10 mouse cellular contexts compared by ENCODE assay signal in genomic region chr11:103118866-103119265, GRCm38 (mm10). TPM values are rescaled to one million over a fixed set of nuclear protein-coding genes. Genes with fewer than 3 reads are reported as not detected.
DNase-seq lines count a peak whose midpoint lies in the region; ATAC-seq and TF ChIP-seq lines count a peak whose summit lies in the region.
"Had no signal": no experiment of that assay in that cellular context is flagged by ENCODE, and none has a peak within 500 bp of the region (broad histone marks: within the 10 kb centered on the region; RNA-seq: fewer than 3 reads in every experiment).

No protein-coding gene starts in this region.

- peak overlapping the region; percentile 71; the same call in 1 of the 2 replicates for H3K4me3 ChIP-seq in heart, postnatal 0 days (ENCODE audit: low read depth, low read length)
- no peak overlapping the region for H3K4me3 ChIP-seq in MEL (ENCODE audit: control insufficient read depth in 1 of 2, insufficient read depth in 1 of 2, low read depth in 2 of 2, low read length in 2 of 2)
- H3K4me3 ChIP-seq in forebrain, embryonic 16.5 days (replicated peaks; ENCODE audit: low read length): no peak overlapping the region
- no peak overlapping the region for H3K4me3 ChIP-seq in liver, postnatal 0 days (ENCODE audit: low read depth, low read length)

- no peaks in the 10 kb centered on the region for H3K27me3 ChIP-seq in heart, postnatal 0 days (ENCODE audit: control insufficient read depth, insufficient read depth, low read length)
- H3K27me3 ChIP-seq in MEL (ENCODE audit: control insufficient read depth in 1 of 2, insufficient read depth in 2 of 2, low read length in 2 of 2): no peaks in the 10 kb centered on the region
- H3K27me3 ChIP-seq in forebrain, embryonic 16.5 days (replicated peaks; ENCODE audit: control insufficient read depth, insufficient read depth, low read length): no peaks in the 10 kb centered on the region; the same call in 1 of the 2 replicates
- no peaks in the 10 kb centered on the region for H3K27me3 ChIP-seq in liver, postnatal 0 days (ENCODE audit: insufficient read depth, low read length)

- peak overlapping the region; percentile 98; the same call in 1 of the 2 replicates for H3K4me2 ChIP-seq in heart, postnatal 0 days (ENCODE audit: low read depth, low read length)
- peak overlapping the region; percentile 82 for H3K4me2 ChIP-seq in forebrain, embryonic 16.5 days (ENCODE audit: low read length)
- H3K4me2 ChIP-seq in liver, postnatal 0 days (ENCODE audit: low read depth, low read length): peak overlapping the region; percentile 87

- H3K36me3 ChIP-seq in heart, postnatal 0 days (replicated peaks; ENCODE audit: control insufficient read depth, insufficient read depth, low read length): no peaks in the 10 kb centered on the region
- peaks cover 0 to 13% of the 10 kb centered on the region in 2 experiments; a peak in 2 of 4 replicates for H3K36me3 ChIP-seq in MEL (ENCODE audit: control insufficient read depth in 1 of 2, insufficient read depth in 2 of 2, low read length in 2 of 2)
- H3K36me3 ChIP-seq in forebrain, embryonic 16.5 days (ENCODE audit: control insufficient read depth, insufficient read depth): no peaks in the 10 kb centered on the region
- no peaks in the 10 kb centered on the region for H3K36me3 ChIP-seq in liver, postnatal 0 days (replicated peaks; ENCODE audit: insufficient read depth, low read length)

- TF ChIP-seq CTCF in heart, postnatal 0 days (IDR thresholded peaks at IDR 0.05; ENCODE audit: low read depth): no peak
- TF ChIP-seq CTCF in MEL (IDR thresholded peaks at IDR 0.05 in 2 of 3, conservative IDR thresholded peaks at IDR 0.05 in 1 of 3; ENCODE audit: control insufficient read depth in 1 of 3, insufficient read depth in 1 of 3, low read depth in 2 of 3, low read length in 3 of 3, poor library complexity in 1 of 3, severe bottlenecking in 1 of 3): no peak
- no peak for TF ChIP-seq CTCF in liver, postnatal 0 days (IDR thresholded peaks at IDR 0.05; ENCODE audit: low read depth)

- H3K4me1 ChIP-seq in heart, postnatal 0 days (ENCODE audit: control insufficient read depth, insufficient read depth): peaks cover 8% of the 10 kb centered on the region
- peaks cover 4 to 6% of the 10 kb centered on the region in 2 experiments; a peak in 3 of 4 replicates for H3K4me1 ChIP-seq in MEL (ENCODE audit: control insufficient read depth in 1 of 2, insufficient read depth in 2 of 2, low read length in 2 of 2)
- peaks cover 31% of the 10 kb centered on the region for H3K4me1 ChIP-seq in forebrain, embryonic 16.5 days (replicated peaks; ENCODE audit: control insufficient read depth, insufficient read depth, low read length)
- peaks cover 24% of the 10 kb centered on the region for H3K4me1 ChIP-seq in liver, postnatal 0 days (ENCODE audit: insufficient read depth)

- 84% methylated on average over 2 of the region's 2 CpGs for WGBS in heart, postnatal 0 days
- 71% methylated on average over 2 of the region's 2 CpGs for WGBS in forebrain, embryonic 16.5 days
- WGBS in liver, postnatal 0 days (ENCODE audit: insufficient replicate concordance): 84% methylated on average over 2 of the region's 2 CpGs

- no peak for TF ChIP-seq EP300 in heart, postnatal 0 days (IDR thresholded peaks at IDR 0.05; ENCODE audit: low read depth)
- TF ChIP-seq EP300 in MEL (IDR thresholded peaks at IDR 0.05; ENCODE audit: low read depth in 1 of 2, low read length in 2 of 2): no peak
- TF ChIP-seq EP300 in liver, postnatal 0 days (IDR thresholded peaks at IDR 0.05; ENCODE audit: low read depth): no peak

- DNase-seq in heart, postnatal 0 days (ENCODE audit: low spot score): no peak
- DNase-seq in heart, adult 8-10 months (ENCODE audit: low spot score): no peak
- DNase-seq in MEL (ENCODE audit: low read depth, low spot score) (peak; percentile 47), MN1 (ENCODE audit: low spot score) (no peak)
- DNase-seq in liver, postnatal 0 days: no peak
- no peak for DNase-seq in testis, postnatal 14 days (ENCODE audit: low spot score)
- DNase-seq in layer of hippocampus, postnatal 10 days (ENCODE audit: low spot score in 2 of 2): no peak

- no peaks in the 10 kb centered on the region for H3K9me3 ChIP-seq in heart, postnatal 0 days (replicated peaks; ENCODE audit: control insufficient read depth, low read length)
- no peaks in the 10 kb centered on the region for H3K9me3 ChIP-seq in MEL (replicated peaks; ENCODE audit: insufficient read depth, low read length)
- no peaks in the 10 kb centered on the region for H3K9me3 ChIP-seq in forebrain, embryonic 16.5 days (ENCODE audit: control insufficient read depth, low read length)
- H3K9me3 ChIP-seq in liver, postnatal 0 days (ENCODE audit: low read length): no peaks in the 10 kb centered on the region
- H3K9me3 ChIP-seq: G1E had no signal

- H3K27ac ChIP-seq in heart, postnatal 0 days (ENCODE audit: low read depth): no peak overlapping the region
- H3K27ac ChIP-seq in MEL (ENCODE audit: control insufficient read depth, low read depth, low read length): no peak overlapping the region
- no peak overlapping the region for H3K27ac ChIP-seq in forebrain, embryonic 16.5 days (ENCODE audit: low read length)
- H3K27ac ChIP-seq in liver, postnatal 0 days (ENCODE audit: low read depth): no peak overlapping the region

- no peak for ATAC-seq in heart, postnatal 0 days (ENCODE audit: insufficient read depth, low read depth)
- ATAC-seq in forebrain, embryonic 16.5 days: no peak
- no peak for ATAC-seq in liver, postnatal 0 days
- ATAC-seq: inflammation-experienced regulatory T-cells, adult 6 months had no signal

- no peak for TF ChIP-seq POLR2A in MEL (IDR thresholded peaks at IDR 0.05; ENCODE audit: control insufficient read depth in 1 of 2, insufficient read depth in 1 of 2, low read depth in 1 of 2, low read length in 2 of 2, poor library complexity in 1 of 2)

- no peak overlapping the region for H3K9ac ChIP-seq in heart, postnatal 0 days (replicated peaks; ENCODE audit: low read depth, low read length)
- 0 out of 2 replicates have a peak overlapping the region, but pooled peaks have one; percentile 15 for H3K9ac ChIP-seq in MEL (ENCODE audit: control insufficient read depth, low read depth, low read length, poor library complexity, severe bottlenecking)
- no peak overlapping the region for H3K9ac ChIP-seq in forebrain, embryonic 16.5 days (replicated peaks; ENCODE audit: low read depth, low read length)
- H3K9ac ChIP-seq in liver, postnatal 0 days (replicated peaks): no peak overlapping the region

- TF ChIP-seq RAD21 in MEL (IDR thresholded peaks at IDR 0.05; ENCODE audit: low read depth, low read length): no peak

- peaks cover 29% of the 10 kb centered on the region for H3K79me2 ChIP-seq in MEL (ENCODE audit: control insufficient read depth, insufficient read depth, low read length, poor library complexity)

RNA-seq across cellular contexts. Expression of gene Hexim1, which starts 2.8 kb away (rescaled TPM):
- 9.0 and 11.0 TPM in 2 replicates for total RNA-seq in heart, postnatal 0 days (2014; rRNA removed; ENCODE audit: low replicate concordance)
- polyA plus RNA-seq in heart, postnatal 0 days (2015; fragmentation: Nextera tagmentation; extraction: Ambion mirVana): 3.2 and 3.3 TPM in 2 replicates
- 10 to 100 TPM; 15.9 to 18.6 (median 17.0) TPM for total RNA-seq in heart, adult 8-10 months (2022)
- total RNA-seq in MEL (2012; rRNA removed): 17.3 and 18.4 TPM in 2 replicates
- polyA plus RNA-seq in MEL (2012; ENCODE audit: insufficient read depth in 1 of 2, insufficient read length in 2 of 2, low read depth in 1 of 2, low replicate concordance in 2 of 2, missing spikeins in 1 of 2): 10 to 100 TPM in 1 of 2 experiments, not detected in 1; 25.4 TPM
- 3.5 and 4.1 TPM in 2 replicates for polyA plus RNA-seq in forebrain, embryonic 16.5 days (2015; fragmentation: Nextera tagmentation; extraction: Ambion mirVana)
- 2.6 and 2.7 TPM in 2 replicates for polyA plus RNA-seq in liver, postnatal 0 days (2015; fragmentation: Nextera tagmentation; extraction: Ambion mirVana)
- total RNA-seq in layer of hippocampus, postnatal 10 days (2021): 10 to 100 TPM; 38.0 to 38.7 TPM

RNA-seq across cellular contexts. Expression of gene Hexim2, which starts 13.4 kb away (rescaled TPM):
- total RNA-seq in heart, postnatal 0 days (2014; rRNA removed; ENCODE audit: low replicate concordance): 1.6 and 1.7 TPM in 2 replicates
- 4.2 and 4.9 TPM in 2 replicates for polyA plus RNA-seq in heart, postnatal 0 days (2015; fragmentation: Nextera tagmentation; extraction: Ambion mirVana)
- total RNA-seq in heart, adult 8-10 months (2022): 1 to 10 TPM; 1.2 to 2.0 (median 1.9) TPM
- 12.3 and 17.2 TPM in 2 replicates for total RNA-seq in MEL (2012; rRNA removed)
- polyA plus RNA-seq in MEL (2012; ENCODE audit: insufficient read depth in 1 of 2, insufficient read length in 2 of 2, low read depth in 1 of 2, low replicate concordance in 2 of 2, missing spikeins in 1 of 2): 10 to 100 TPM in 1 of 2 experiments, not detected in 1; 12.5 TPM
- 19.9 and 25.9 TPM in 2 replicates for polyA plus RNA-seq in forebrain, embryonic 16.5 days (2015; fragmentation: Nextera tagmentation; extraction: Ambion mirVana)
- polyA plus RNA-seq in liver, postnatal 0 days (2015; fragmentation: Nextera tagmentation; extraction: Ambion mirVana): 3.4 and 3.7 TPM in 2 replicates
- 10 to 100 TPM; 14.4 to 16.9 TPM for total RNA-seq in layer of hippocampus, postnatal 10 days (2021)

RNA-seq across cellular contexts. Expression of gene Acbd4, which starts 17.4 kb away (rescaled TPM):
- 16.3 and 20.0 TPM in 2 replicates for total RNA-seq in heart, postnatal 0 days (2014; rRNA removed; ENCODE audit: low replicate concordance)
- 21.6 and 22.2 TPM in 2 replicates for polyA plus RNA-seq in heart, postnatal 0 days (2015; fragmentation: Nextera tagmentation; extraction: Ambion mirVana)
- 10 to 100 TPM; 24.1 to 39.8 (median 32.0) TPM for total RNA-seq in heart, adult 8-10 months (2022)
- total RNA-seq in MEL (2012; rRNA removed): 15.2 and 16.6 TPM in 2 replicates
- polyA plus RNA-seq in MEL (2012; ENCODE audit: insufficient read depth in 1 of 2, insufficient read length in 2 of 2, low read depth in 1 of 2, low replicate concordance in 2 of 2, missing spikeins in 1 of 2): 10 to 100 TPM in 1 of 2 experiments, not detected in 1; 18.3 TPM
- 17.0 and 17.8 TPM in 2 replicates for polyA plus RNA-seq in forebrain, embryonic 16.5 days (2015; fragmentation: Nextera tagmentation; extraction: Ambion mirVana)
- polyA plus RNA-seq in liver, postnatal 0 days (2015; fragmentation: Nextera tagmentation; extraction: Ambion mirVana): 56.5 and 57.0 TPM in 2 replicates
- total RNA-seq in layer of hippocampus, postnatal 10 days (2021): 10 to 100 TPM; 63.1 to 66.1 TPM

RNA-seq across cellular contexts. Expression of gene Plcd3, which starts 17.4 kb away (rescaled TPM):
- total RNA-seq in heart, postnatal 0 days (2014; rRNA removed; ENCODE audit: low replicate concordance): 27.0 and 38.9 TPM in 2 replicates
- polyA plus RNA-seq in heart, postnatal 0 days (2015; fragmentation: Nextera tagmentation; extraction: Ambion mirVana): 14.5 and 16.3 TPM in 2 replicates
- 10 to 100 TPM; 10.7 to 19.1 (median 12.1) TPM for total RNA-seq in heart, adult 8-10 months (2022)
- 1.7 and 2.0 TPM in 2 replicates for total RNA-seq in MEL (2012; rRNA removed)
- 1 to 10 TPM in 1 of 2 experiments, not detected in 1; 2.6 TPM for polyA plus RNA-seq in MEL (2012; ENCODE audit: insufficient read depth in 1 of 2, insufficient read length in 2 of 2, low read depth in 1 of 2, low replicate concordance in 2 of 2, missing spikeins in 1 of 2)
- polyA plus RNA-seq in forebrain, embryonic 16.5 days (2015; fragmentation: Nextera tagmentation; extraction: Ambion mirVana): 2.5 and 2.6 TPM in 2 replicates
- polyA plus RNA-seq in liver, postnatal 0 days (2015; fragmentation: Nextera tagmentation; extraction: Ambion mirVana): 0.82 and 0.85 TPM in 2 replicates
- 10 to 100 TPM; 13.4 to 13.7 TPM for total RNA-seq in layer of hippocampus, postnatal 10 days (2021)
- polyA plus RNA-seq: G1E; inflammation-experienced regulatory T-cells, adult 6 months had no signal

RNA-seq across cellular contexts. Expression of gene Fmnl1, which starts 52.0 kb away (rescaled TPM):
- 2.2 and 3.4 TPM in 2 replicates for total RNA-seq in heart, postnatal 0 days (2014; rRNA removed; ENCODE audit: low replicate concordance)
- 0.91 and 1.1 TPM in 2 replicates for polyA plus RNA-seq in heart, postnatal 0 days (2015; fragmentation: Nextera tagmentation; extraction: Ambion mirVana)
- 10 to 100 TPM in 3 of 4 experiments, 1 to 10 TPM in 1; 9.3 to 20.1 (median 13.2) TPM for total RNA-seq in heart, adult 8-10 months (2022)
- total RNA-seq in MEL (2012; rRNA removed): 1.4 and 1.7 TPM in 2 replicates
- polyA plus RNA-seq in MEL (2012; ENCODE audit: insufficient read depth in 1 of 2, insufficient read length in 2 of 2, low read depth in 1 of 2, low replicate concordance in 2 of 2, missing spikeins in 1 of 2): 10 to 100 TPM in 1 of 2 experiments, not detected in 1; 17.2 TPM
- polyA plus RNA-seq in forebrain, embryonic 16.5 days (2015; fragmentation: Nextera tagmentation; extraction: Ambion mirVana): 2.7 and 6.7 TPM in 2 replicates
- 4.1 and 5.9 TPM in 2 replicates for polyA plus RNA-seq in liver, postnatal 0 days (2015; fragmentation: Nextera tagmentation; extraction: Ambion mirVana)
- 10 to 100 TPM; 83.4 to 87.0 TPM for total RNA-seq in layer of hippocampus, postnatal 10 days (2021)
- total RNA-seq: G1E had no signal
